Mouse (Mus musculus): ENCODE results near the gene Pacs1.
"Not testable (repeated sequence)": the region's sequence is repeated elsewhere in the genome, so short reads cannot be mapped to it uniquely, and the experiment has no call there.

Gene Pacs1

GRCm38 (mm10) chr19:5097521-5098362, 175.2 kb downstream of the Pacs1 start:
- DNase-seq (ENCODE audit: low read depth in 1 of 2, low spot score in 2 of 2) = no peak

GRCm38 (mm10) chr19:5095887-5096474, 176.9 kb downstream of the Pacs1 start:
- no peak for DNase-seq (ENCODE audit: low read depth in 1 of 2, low spot score in 2 of 2)

GRCm38 (mm10) chr19:5094746-5095417, 178.0 kb downstream of the Pacs1 start:
- DNase-seq (ENCODE audit: low read depth in 1 of 2, low spot score in 2 of 2) = no peak

GRCm38 (mm10) chr19:5094243-5094632, 178.7 kb downstream of the Pacs1 start:
- peak; percentile 66 to 76 for DNase-seq (ENCODE audit: low read depth in 1 of 2, low spot score in 2 of 2)

GRCm38 (mm10) chr19:5093481-5094242, 179.3 kb downstream of the Pacs1 start:
- DNase-seq (ENCODE audit: low read depth in 1 of 2, low spot score in 2 of 2) = no peak

- no peak for DNase-seq (ENCODE audit: low read depth in 1 of 2, low spot score in 2 of 2)
These were observed 180.8 kb downstream of the Pacs1 start for GRCm38 (mm10) chr19:5092083-5092482.

GRCm38 (mm10) chr19:5089324-5089723, 183.6 kb downstream of the Pacs1 start:
- no peak for DNase-seq (ENCODE audit: low read depth in 1 of 2, low spot score in 2 of 2)

GRCm38 (mm10) chr19:5087884-5088728, 184.8 kb downstream of the Pacs1 start, which contains the start of gene Yif1a:
Gene Yif1a (plus strand): TSS chr19:5088538.
- peak; percentile 88 to 90 for DNase-seq (ENCODE audit: low read depth in 1 of 2, low spot score in 2 of 2)

GRCm38 (mm10) chr19:5086533-5086932, 186.4 kb downstream of the Pacs1 start:
- DNase-seq (ENCODE audit: low read depth in 1 of 2, low spot score in 2 of 2) = not testable (repeated sequence)

- DNase-seq (ENCODE audit: low read depth in 1 of 2, low spot score in 2 of 2) = no peak
These were observed 187.6 kb downstream of the Pacs1 start, which contains the start of gene Tmem151a for GRCm38 (mm10) chr19:5085145-5085863. Gene Tmem151a (minus strand): TSS chr19:5085531.

- no peak for DNase-seq (ENCODE audit: low read depth in 1 of 2, low spot score in 2 of 2)
These were observed 188.1 kb downstream of the Pacs1 start for GRCm38 (mm10) chr19:5084834-5085144.

- DNase-seq (ENCODE audit: low read depth in 1 of 2, low spot score in 2 of 2) = no peak
These were observed 188.7 kb downstream of the Pacs1 start for GRCm38 (mm10) chr19:5083961-5084833.
